Mouse (Mus musculus): Measurements from ENCODE around the gene Tubb2a.

Gene Tubb2a

GRCm38 (mm10) chr13:34051692-34052091 lies 26.1 kb downstream of the Tubb2a start:
- DNase-seq (ENCODE audit: low spot score), result no peak

GRCm38 (mm10) chr13:34050479-34050878 lies 27.3 kb downstream of the Tubb2a start:
- DNase-seq (ENCODE audit: low spot score), result no peak

GRCm38 (mm10) chr13:34047526-34047925 lies 30.3 kb downstream of the Tubb2a start:
- no peak for DNase-seq (ENCODE audit: low spot score)

GRCm38 (mm10) chr13:34046421-34047012 lies 31.3 kb downstream of the Tubb2a start:
- DNase-seq (ENCODE audit: low spot score), result peak; percentile 56

- no peak for DNase-seq (ENCODE audit: low spot score)
Observed at GRCm38 (mm10) chr13:34045511-34046249, 32.1 kb downstream of the Tubb2a start.

GRCm38 (mm10) chr13:34043716-34044393 lies 34.0 kb downstream of the Tubb2a start:
- DNase-seq (ENCODE audit: low spot score), result no peak

- DNase-seq (ENCODE audit: low spot score), result no peak
Observed at GRCm38 (mm10) chr13:34040091-34040490, 37.7 kb downstream of the Tubb2a start.

- DNase-seq (ENCODE audit: low spot score), result no peak
Observed at GRCm38 (mm10) chr13:34038901-34039341, 38.9 kb downstream of the Tubb2a start.

- no peak for DNase-seq (ENCODE audit: low spot score)
Observed at GRCm38 (mm10) chr13:34038056-34038432, 39.8 kb downstream of the Tubb2a start.

- DNase-seq (ENCODE audit: low spot score), result peak; percentile 88
Observed at GRCm38 (mm10) chr13:34037172-34038055, 40.4 kb downstream of the Tubb2a start, which contains the start of gene Bphl. Bphl (plus strand) TSS chr13:34037597.

GRCm38 (mm10) chr13:34036726-34037125 lies 41.1 kb downstream of the Tubb2a start:
- no peak for DNase-seq (ENCODE audit: low spot score)

- no peak for DNase-seq (ENCODE audit: low spot score)
Observed at GRCm38 (mm10) chr13:34035424-34035823, 42.4 kb downstream of the Tubb2a start.

GRCm38 (mm10) chr13:34032041-34032440 lies 45.8 kb downstream of the Tubb2a start:
- no peak for DNase-seq (ENCODE audit: low spot score)

All from testis, postnatal 14 days (tissue).